Mouse (Mus musculus) testis, adult 2 months (tissue): ENCODE results near the gene Cd48.

Source experiments
- CTCF ChIP-seq: fragments of 200-500 bp; IDR thresholded peaks from 2 replicates; pipeline ENCODE4 v1.5.1; 2012; ENCODE audit warnings: low read depth, mild to moderate bottlenecking, inconsistent platforms, low read length, moderate library complexity; ENCODE audit not compliant: control insufficient read depth, insufficient read depth, insufficient replicate concordance
- POLR2A ChIP-seq: fragments of 200-500 bp; IDR thresholded peaks from 2 replicates; pipeline ENCODE4 v1.6.1; 2012; ENCODE audit warnings: low read depth, mild to moderate bottlenecking, inconsistent platforms, low read length, moderate library complexity; ENCODE audit not compliant: control insufficient read depth

DNA sequence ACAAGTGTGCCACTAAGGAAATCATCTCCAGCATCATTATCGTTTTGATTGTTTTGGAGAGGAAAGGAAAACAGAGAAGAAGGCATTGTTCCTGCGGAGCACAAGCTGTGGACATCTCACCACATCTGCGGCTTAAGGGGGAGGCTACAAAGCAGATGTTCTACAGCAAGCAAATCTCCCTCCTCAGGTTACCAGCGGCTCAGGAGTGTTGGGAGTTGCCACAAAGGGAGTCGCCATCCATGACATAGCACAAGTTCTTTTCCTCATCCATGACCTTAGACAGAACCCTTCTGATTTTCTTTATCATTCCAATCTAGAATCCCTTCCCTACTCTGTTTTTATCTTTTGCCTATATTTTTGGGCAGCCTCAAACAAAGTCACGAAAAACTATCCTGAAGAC is 46.1 kb upstream of the Cd48 start:
- TF ChIP-seq POLR2A (no peak), CTCF (no peak)
